Mouse (Mus musculus) embryonic facial prominence, embryonic 15.5 days (tissue): ENCODE measurements around the gene Zfp652. TPM values are rescaled to one million over a fixed set of nuclear protein-coding genes. Genes with fewer than 3 reads are reported as not detected.
"Not testable (repeated sequence)": the region's sequence is repeated elsewhere in the genome, so short reads cannot be mapped to it uniquely, and the experiment has no call there.

Experiments used
- ATAC-seq: fragments of 200-750 bp; cut with Nextera tagmentation; 2 replicates; pipeline ENCODE4 v1.8.0; 2017; ENCODE audit warnings: low read depth, moderate TSS enrichment; ENCODE audit not compliant: insufficient number of reproducible peaks, low FRiP score, low TSS enrichment
- H3K27ac ChIP-seq: fragments of 300-500 bp; sonication (generic); replicated peaks from 2 replicates; pipeline ENCODE4 v1.5.1; 2015; ENCODE audit warnings: mild to moderate bottlenecking, inconsistent platforms
- H3K27me3 ChIP-seq: fragments of 300-500 bp; sonication (generic); 2 replicates; pipeline ENCODE4 v1.6.1; 2015; ENCODE audit warnings: inconsistent platforms
- H3K36me3 ChIP-seq: fragments of 300-500 bp; sonication (generic); 2 replicates; pipeline ENCODE4 v1.6.1; 2015; ENCODE audit warnings: mild to moderate bottlenecking, inconsistent platforms
- H3K4me1 ChIP-seq: fragments of 300-500 bp; sonication (generic); 2 replicates; pipeline ENCODE4 v1.6.1; 2015; ENCODE audit warnings: inconsistent platforms
- H3K4me2 ChIP-seq: fragments of 300-500 bp; sonication (generic); replicated peaks from 2 replicates; pipeline ENCODE4 v1.6.1; 2015; ENCODE audit warnings: mild to moderate bottlenecking, inconsistent platforms
- H3K4me3 ChIP-seq: fragments of 300-500 bp; sonication (generic); replicated peaks from 2 replicates; pipeline ENCODE4 v1.5.1; 2015; ENCODE audit warnings: mild to moderate bottlenecking, inconsistent platforms
- H3K9ac ChIP-seq: fragments of 300-500 bp; sonication (generic); 2 replicates; pipeline ENCODE4 v1.6.1; 2015; ENCODE audit warnings: inconsistent platforms
- H3K9me3 ChIP-seq: fragments of 300-500 bp; sonication (generic); replicated peaks from 2 replicates; pipeline ENCODE4 v1.6.1; 2016; ENCODE audit warnings: inconsistent platforms
- WGBS: fragments of 180-500 bp; shearing (Covaris S2); methylation state at CpG from one replicate; pipeline ENCODE4 v1.1.7; 2015; 5-methylcytosine and 5-hydroxymethylcytosine counted together
- polyA plus RNA-seq: library from polyadenylated mRNA; unstranded; fragments of >200 nt; fragmentation: Nextera tagmentation; extraction: Ambion mirVana; gene quantifications from 2 replicates; pipeline ENCODE4 v1.2.1, GENCODE M21; 2015

Gene Zfp652
- polyA plus RNA-seq, 1 experiment from 2014 or later, result 25.6 TPM

DNA sequence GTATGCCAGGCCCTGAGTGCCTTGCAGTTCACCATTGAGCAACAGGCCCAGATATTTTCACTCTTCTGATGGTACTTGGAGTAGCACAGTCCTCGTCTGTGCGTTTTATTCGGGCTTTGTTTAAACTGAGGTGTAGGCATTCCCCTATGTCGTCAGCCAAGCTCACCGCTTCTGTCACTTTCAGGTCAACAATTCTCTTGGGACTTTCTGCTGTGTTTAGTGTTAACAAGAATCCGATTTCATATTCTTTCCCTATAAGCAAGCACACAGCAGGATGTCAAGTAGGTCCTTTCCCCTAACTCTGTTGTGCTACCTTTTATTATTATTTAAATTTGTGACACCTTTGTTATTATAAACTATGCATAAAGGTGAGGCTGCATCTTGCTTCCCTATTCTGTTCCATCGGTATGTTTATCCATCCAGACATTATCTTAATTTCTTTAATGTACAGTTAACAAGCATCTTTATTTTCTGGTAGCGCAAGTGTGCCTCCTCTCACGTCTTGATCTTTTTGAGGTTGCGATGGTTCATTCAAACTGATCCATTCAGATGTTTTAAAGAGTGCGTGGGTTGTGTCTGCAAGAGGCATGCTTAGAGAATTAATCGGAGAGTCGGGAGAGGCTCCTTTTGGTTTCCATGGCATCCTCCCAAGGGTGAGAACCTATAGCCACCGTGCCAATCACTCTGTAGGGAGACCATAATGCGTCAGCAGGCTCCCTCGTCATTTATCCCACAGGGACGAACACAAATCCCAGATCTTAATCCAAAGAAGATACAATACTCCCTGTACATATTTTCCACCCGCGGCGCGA is 145.4 kb downstream of the Zfp652 start:
- Histone ChIP-seq H3K4me3 (peak overlapping the region; percentile 63), H3K9me3 (no peaks in the 10 kb centered on the region), H3K27me3 (no peaks in the 10 kb centered on the region), H3K4me1 (peaks cover 8% of the 10 kb centered on the region), H3K36me3 (no peaks in the 10 kb centered on the region), H3K27ac (peak overlapping the region; percentile 97), H3K4me2 (peak overlapping the region; percentile 84), H3K9ac (peak overlapping the region; percentile 66)
- ATAC-seq, result peak; percentile 16; the same call in 1 of the 2 replicates
- 19% methylated on average over 21 of the region's 21 CpGs for WGBS

DNA sequence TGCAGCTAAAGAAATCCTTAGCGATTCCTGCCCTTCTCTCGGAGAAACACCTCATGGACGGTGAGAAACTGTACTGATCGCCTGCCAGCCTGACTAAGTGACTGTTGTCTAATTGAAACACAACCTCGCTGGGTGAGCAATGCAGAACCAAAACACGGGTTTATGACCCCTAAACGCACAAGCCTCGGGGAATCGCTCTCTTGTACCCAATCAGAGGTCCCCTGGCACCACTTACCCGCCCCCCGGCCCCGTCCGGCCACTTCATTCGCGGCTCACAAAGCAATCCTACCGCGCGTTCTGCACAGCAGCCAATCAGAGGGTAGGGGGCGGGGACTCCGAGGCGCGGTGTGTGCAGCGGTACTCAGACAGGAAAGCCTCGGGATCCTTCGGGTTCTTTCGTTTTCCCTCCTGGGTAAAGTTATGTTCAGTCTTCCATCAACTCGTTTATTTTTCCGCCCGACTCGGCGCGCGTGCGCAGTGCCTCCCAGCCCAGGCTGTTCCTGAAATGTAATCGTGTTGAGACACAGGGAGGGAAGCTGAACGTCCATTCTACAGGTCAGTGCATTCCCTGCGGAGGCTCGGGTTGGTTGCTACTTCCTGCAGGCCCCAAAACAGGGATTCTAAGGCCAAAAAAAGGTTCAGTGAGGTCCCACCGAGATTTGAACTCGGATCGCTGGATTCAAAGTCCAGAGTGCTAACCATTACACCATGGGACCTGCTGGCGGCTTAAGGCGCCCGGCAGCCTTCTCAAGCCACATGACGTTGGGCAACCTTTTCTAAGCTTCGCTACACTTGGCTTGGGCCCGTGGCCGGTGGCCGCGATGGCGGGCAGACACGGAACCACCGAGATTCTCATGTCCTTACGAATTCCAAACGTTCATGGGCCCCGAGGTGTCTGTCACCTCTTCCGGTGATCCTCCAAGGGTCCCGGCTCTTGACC is 146.3 kb downstream of the Zfp652 start:
- Histone ChIP-seq H3K36me3 (no peaks in the 10 kb centered on the region), H3K9me3 (no peaks in the 10 kb centered on the region), H3K4me2 (peak overlapping the region; percentile 84), H3K9ac (peak overlapping the region; percentile 66), H3K4me3 (peak overlapping the region; percentile 63), H3K4me1 (peaks cover 8% of the 10 kb centered on the region), H3K27me3 (no peaks in the 10 kb centered on the region), H3K27ac (peak overlapping the region; percentile 97)
- ATAC-seq, result peak; percentile 98
- WGBS, result under 1% methylated on average over 58 of the region's 58 CpGs

DNA sequence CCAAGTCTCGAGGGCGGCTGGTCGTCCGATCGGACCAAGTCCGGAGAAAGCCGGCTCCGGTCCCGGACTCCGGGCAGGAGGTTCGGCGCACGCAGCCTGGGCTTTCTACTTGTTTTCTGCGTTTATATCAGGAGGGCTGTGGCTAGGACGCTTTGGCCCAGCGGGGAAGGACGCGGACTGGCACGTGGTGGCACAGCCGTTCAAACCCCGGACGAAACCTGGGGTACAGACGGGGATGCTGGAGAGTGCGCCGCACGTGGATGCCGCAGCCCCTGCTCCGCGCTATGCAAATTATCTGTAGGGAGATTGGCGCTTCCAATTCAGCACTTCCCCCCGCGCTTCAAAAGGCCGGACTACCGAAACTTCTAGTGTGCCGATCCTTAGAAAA is 147.0 kb downstream of the Zfp652 start:
- Histone ChIP-seq H3K36me3 (no peaks in the 10 kb centered on the region), H3K27ac (peak overlapping the region; percentile 97), H3K9ac (peak overlapping the region; percentile 31), H3K4me2 (peak overlapping the region; percentile 84), H3K27me3 (no peaks in the 10 kb centered on the region), H3K9me3 (no peaks in the 10 kb centered on the region), H3K4me3 (peak overlapping the region; percentile 63), H3K4me1 (peaks cover 8% of the 10 kb centered on the region)
- ATAC-seq, result 0 out of 2 replicates have a peak, but pooled peaks have one; percentile 36
- WGBS, result under 1% methylated on average over 35 of the region's 35 CpGs

- no peaks in the 10 kb centered on the region for H3K36me3 ChIP-seq
- H3K9ac ChIP-seq, result 0 out of 2 replicates have a peak overlapping the region, but pooled peaks have one; percentile 31
- H3K27ac ChIP-seq, result peak overlapping the region; percentile 97; the same call in 1 of the 2 replicates
- no peaks in the 10 kb centered on the region for H3K27me3 ChIP-seq
- 34% methylated on average over 3 of the region's 3 CpGs for WGBS
- peak overlapping the region; percentile 63 for H3K4me3 ChIP-seq
- H3K9me3 ChIP-seq, result no peaks in the 10 kb centered on the region
- no peak for ATAC-seq
- peaks cover 8% of the 10 kb centered on the region for H3K4me1 ChIP-seq
- peak overlapping the region; percentile 84 for H3K4me2 ChIP-seq
Observed at GRCm38 (mm10) chr11:95860071-95860490, 147.6 kb downstream of the Zfp652 start.

DNA sequence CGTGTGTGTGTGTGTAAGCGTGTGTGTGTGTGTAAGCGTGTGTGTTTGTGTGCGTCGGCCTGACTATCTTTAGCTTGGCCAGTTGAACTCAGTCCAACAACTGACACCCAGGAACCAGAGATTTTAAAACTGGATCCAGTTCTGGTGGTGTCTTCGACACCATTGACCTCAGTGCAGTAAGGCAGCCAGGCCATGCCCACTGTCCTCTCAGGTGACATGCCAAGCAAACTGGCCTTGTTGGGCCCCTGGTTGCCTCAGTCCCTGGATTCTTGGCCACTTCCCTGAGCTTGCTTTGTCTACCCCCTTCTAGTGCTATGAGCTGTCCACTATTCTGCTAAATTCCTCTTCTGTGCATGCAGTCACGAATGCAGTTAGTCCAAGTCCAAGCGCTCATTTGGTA is 148.9 kb downstream of the Zfp652 start:
- H3K36me3 ChIP-seq, result no peaks in the 10 kb centered on the region
- ATAC-seq, result no peak
- H3K4me3 ChIP-seq, result no peak overlapping the region
- WGBS, result 94% methylated on average over 8 of the region's 8 CpGs
- no peaks in the 10 kb centered on the region for H3K9me3 ChIP-seq
- H3K9ac ChIP-seq, result no peak overlapping the region
- no peak overlapping the region for H3K4me2 ChIP-seq
- H3K27ac ChIP-seq, result no peak overlapping the region
- H3K27me3 ChIP-seq, result no peaks in the 10 kb centered on the region
- H3K4me1 ChIP-seq, result peaks cover 8% of the 10 kb centered on the region

GRCm38 (mm10) chr11:95869442-95869841 is 157.0 kb downstream of the Zfp652 start:
- Histone ChIP-seq H3K4me3 (no peak overlapping the region), H3K27ac (no peak overlapping the region), H3K9me3 (no peaks in the 10 kb centered on the region), H3K36me3 (no peaks in the 10 kb centered on the region), H3K9ac (no peak overlapping the region), H3K27me3 (no peaks in the 10 kb centered on the region), H3K4me1 (no peaks in the 10 kb centered on the region), H3K4me2 (no peak overlapping the region)
- WGBS, result 73% methylated on average over 4 of the region's 4 CpGs
- ATAC-seq, result no peak

DNA sequence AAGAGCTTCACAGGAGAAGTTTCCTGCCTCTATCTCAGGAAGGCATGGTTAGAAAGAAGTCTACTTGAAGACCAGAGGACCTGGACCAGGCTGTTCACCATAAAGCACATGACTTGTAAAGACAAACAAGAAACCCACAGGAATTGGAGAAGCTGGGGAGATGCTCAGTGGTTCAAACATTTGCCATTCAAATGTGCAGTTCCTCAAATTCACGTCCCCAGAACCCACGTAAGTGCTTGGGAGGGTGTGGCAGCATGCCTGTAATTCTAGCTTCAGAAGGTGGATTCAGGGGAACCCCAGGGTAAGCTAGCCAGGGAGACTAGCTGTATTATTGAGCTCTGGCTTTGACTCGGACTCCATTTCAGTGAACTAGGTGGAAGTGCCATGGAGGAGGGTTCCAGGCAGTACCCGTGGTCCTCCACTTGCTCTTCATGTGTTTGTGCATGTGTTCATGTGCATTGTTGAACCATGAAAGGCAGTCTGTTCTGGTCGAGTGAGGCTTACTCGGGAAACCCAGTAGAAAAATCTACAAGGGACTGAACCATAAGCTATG is 157.5 kb downstream of the Zfp652 start:
- Histone ChIP-seq H3K4me2 (no peak overlapping the region), H3K27me3 (no peaks in the 10 kb centered on the region), H3K9ac (no peak overlapping the region), H3K4me3 (no peak overlapping the region), H3K9me3 (no peaks in the 10 kb centered on the region), H3K4me1 (no peaks in the 10 kb centered on the region), H3K27ac (no peak overlapping the region), H3K36me3 (no peaks in the 10 kb centered on the region)
- 57% methylated on average over 6 of the region's 6 CpGs for WGBS
- ATAC-seq, result no peak

- no peaks in the 10 kb centered on the region for H3K4me1 ChIP-seq
- no peak for ATAC-seq
- H3K9ac ChIP-seq, result no peak overlapping the region
- H3K4me2 ChIP-seq, result no peak overlapping the region
- WGBS, result 21% methylated on average over 9 of the region's 9 CpGs
- H3K4me3 ChIP-seq, result no peak overlapping the region
- H3K36me3 ChIP-seq, result no peaks in the 10 kb centered on the region
- no peaks in the 10 kb centered on the region for H3K9me3 ChIP-seq
- H3K27me3 ChIP-seq, result no peaks in the 10 kb centered on the region
- no peak overlapping the region for H3K27ac ChIP-seq
Observed at GRCm38 (mm10) chr11:95875804-95876203, 163.3 kb downstream of the Zfp652 start.

GRCm38 (mm10) chr11:95876296-95876695 is 163.8 kb downstream of the Zfp652 start:
- WGBS, result 20% methylated on average over 7 of the region's 7 CpGs
- Histone ChIP-seq H3K4me2 (no peak overlapping the region), H3K4me1 (no peaks in the 10 kb centered on the region), H3K9ac (no peak overlapping the region), H3K36me3 (no peaks in the 10 kb centered on the region), H3K27ac (no peak overlapping the region), H3K4me3 (no peak overlapping the region), H3K9me3 (no peaks in the 10 kb centered on the region), H3K27me3 (0 out of 2 replicates have a peak, but pooled peaks cover under 1% of the 10 kb centered on the region)
- no peak for ATAC-seq

- H3K27me3 ChIP-seq, H3K36me3 ChIP-seq, H3K9me3 ChIP-seq, H3K27ac ChIP-seq, ATAC-seq, H3K9ac ChIP-seq, H3K4me2 ChIP-seq, H3K4me3 ChIP-seq, H3K4me1 ChIP-seq: not testable (repeated sequence)
- 79% methylated on average over 2 of the region's 2 CpGs for WGBS
Observed at GRCm38 (mm10) chr11:95879861-95880260, 167.4 kb downstream of the Zfp652 start.
